Mouse (Mus musculus) forebrain, embryonic 15.5 days (tissue): Measurements from ENCODE around the gene Aff3. TPM values are rescaled to one million over a fixed set of nuclear protein-coding genes. Genes with fewer than 3 reads are reported as not detected.

Source experiments
- ATAC-seq: fragments of 200-750 bp; cut with Nextera tagmentation; replicated peaks from 2 replicates; pipeline ENCODE4 v1.8.0; 2017; ENCODE audit warnings: mild to moderate bottlenecking, moderate TSS enrichment, moderate library complexity
- H3K27ac ChIP-seq: fragments of 300-500 bp; sonication (generic); replicated peaks from 2 replicates; pipeline ENCODE4 v1.5.1; 2015; ENCODE audit warnings: mild to moderate bottlenecking, inconsistent platforms
- H3K27me3 ChIP-seq: fragments of 300-500 bp; sonication (generic); 2 replicates; pipeline ENCODE4 v1.6.1; 2015; ENCODE audit warnings: inconsistent platforms
- H3K36me3 ChIP-seq: fragments of 300-500 bp; sonication (generic); 2 replicates; pipeline ENCODE4 v1.6.1; 2015; ENCODE audit warnings: mild to moderate bottlenecking, inconsistent platforms
- H3K4me1 ChIP-seq: fragments of 300-500 bp; sonication (generic); 2 replicates; pipeline ENCODE4 v1.6.1; 2015; ENCODE audit warnings: inconsistent platforms
- H3K4me2 ChIP-seq: fragments of 300-500 bp; sonication (generic); replicated peaks from 2 replicates; pipeline ENCODE4 v1.6.1; 2015; ENCODE audit warnings: mild to moderate bottlenecking, inconsistent platforms
- H3K4me3 ChIP-seq: fragments of 300-500 bp; sonication (generic); 2 replicates; pipeline ENCODE4 v1.5.1; 2015; ENCODE audit warnings: mild to moderate bottlenecking, inconsistent platforms
- H3K9ac ChIP-seq: fragments of 300-500 bp; sonication (generic); replicated peaks from 2 replicates; pipeline ENCODE4 v1.6.1; 2015; ENCODE audit warnings: mild to moderate bottlenecking, inconsistent platforms
- H3K9me3 ChIP-seq: fragments of 300-500 bp; sonication (generic); 2 replicates; pipeline ENCODE4 v1.6.1; 2016; ENCODE audit warnings: inconsistent platforms
- WGBS: fragments of 180-500 bp; shearing (Covaris S2); methylation state at CpG from one replicate; pipeline ENCODE4 v1.1.7; 2015; ENCODE audit warnings: mixed read lengths; 5-methylcytosine and 5-hydroxymethylcytosine counted together
- polyA plus RNA-seq: library from polyadenylated mRNA; unstranded; fragments of >200 nt; fragmentation: Nextera tagmentation; extraction: Ambion mirVana; gene quantifications from 2 replicates; pipeline ENCODE4 v1.2.1, GENCODE M21; 2015

The Aff3 gene
- polyA plus RNA-seq, 1 experiment from 2014 or later, result 36.9 TPM

GRCm38 (mm10) chr1:38408241-38408640 lies 256.5 kb downstream of the Aff3 start:
- Histone ChIP-seq H3K27ac (no peak overlapping the region), H3K27me3 (no peaks in the 10 kb centered on the region), H3K36me3 (0 out of 2 replicates have a peak, but pooled peaks cover 3% of the 10 kb centered on the region), H3K4me1 (peaks cover 22% of the 10 kb centered on the region), H3K9me3 (no peaks in the 10 kb centered on the region), H3K4me2 (no peak overlapping the region), H3K4me3 (no peak overlapping the region), H3K9ac (no peak overlapping the region)
- no peak for ATAC-seq
- WGBS, result 72% methylated on average over 3 of the region's 3 CpGs

- Histone ChIP-seq H3K36me3 (0 out of 2 replicates have a peak, but pooled peaks cover 3% of the 10 kb centered on the region), H3K4me3 (no peak overlapping the region), H3K9ac (no peak overlapping the region), H3K4me2 (no peak overlapping the region), H3K9me3 (no peaks in the 10 kb centered on the region), H3K27me3 (no peaks in the 10 kb centered on the region), H3K27ac (no peak overlapping the region), H3K4me1 (peaks cover 10% of the 10 kb centered on the region)
- 93% methylated on average over 5 of the region's 5 CpGs for WGBS
- no peak for ATAC-seq
Measured at GRCm38 (mm10) chr1:38403781-38404180, 261.0 kb downstream of the Aff3 start.

- no peak overlapping the region for H3K4me3 ChIP-seq
Measured at GRCm38 (mm10) chr1:38401856-38402255, 262.9 kb downstream of the Aff3 start.

GRCm38 (mm10) chr1:38399269-38399668 lies 265.5 kb downstream of the Aff3 start:
- Histone ChIP-seq H3K4me3 (no peak overlapping the region), H3K4me1 (peaks cover 35% of the 10 kb centered on the region), H3K36me3 (no peaks in the 10 kb centered on the region), H3K9me3 (no peaks in the 10 kb centered on the region), H3K27me3 (no peaks in the 10 kb centered on the region), H3K27ac (no peak overlapping the region), H3K4me2 (no peak overlapping the region), H3K9ac (no peak overlapping the region)
- WGBS, result 81% methylated on average over 10 of the region's 10 CpGs
- no peak for ATAC-seq

More at GRCm38 (mm10) chr1:38401856-38402255, 262.9 kb downstream of the Aff3 start:
- Histone ChIP-seq H3K4me2 (no peak overlapping the region), H3K27me3 (no peaks in the 10 kb centered on the region), H3K9me3 (no peaks in the 10 kb centered on the region), H3K9ac (no peak overlapping the region), H3K36me3 (0 out of 2 replicates have a peak, but pooled peaks cover 3% of the 10 kb centered on the region), H3K27ac (no peak overlapping the region), H3K4me1 (peaks cover 19% of the 10 kb centered on the region)
- WGBS, result 41% methylated on average over 4 of the region's 4 CpGs
- no peak for ATAC-seq

GRCm38 (mm10) chr1:38398566-38398965 lies 266.2 kb downstream of the Aff3 start:
- H3K4me3 ChIP-seq, result no peak overlapping the region
- H3K4me2 ChIP-seq, result no peak overlapping the region
- no peaks in the 10 kb centered on the region for H3K36me3 ChIP-seq
- H3K27ac ChIP-seq, result no peak overlapping the region
- no peak for ATAC-seq
- 74% methylated on average over 5 of the region's 5 CpGs for WGBS
- no peak overlapping the region for H3K9ac ChIP-seq
- no peaks in the 10 kb centered on the region for H3K9me3 ChIP-seq
- peaks cover 42% of the 10 kb centered on the region for H3K4me1 ChIP-seq
- H3K27me3 ChIP-seq, result no peaks in the 10 kb centered on the region

GRCm38 (mm10) chr1:38395194-38395681 lies 269.5 kb downstream of the Aff3 start:
- H3K4me2 ChIP-seq, result no peak overlapping the region
- peaks cover 43% of the 10 kb centered on the region for H3K4me1 ChIP-seq
- no peaks in the 10 kb centered on the region for H3K36me3 ChIP-seq
- H3K27me3 ChIP-seq, result no peaks in the 10 kb centered on the region
- H3K27ac ChIP-seq, result no peak overlapping the region
- no peak overlapping the region for H3K4me3 ChIP-seq
- no peaks in the 10 kb centered on the region for H3K9me3 ChIP-seq
- ATAC-seq, result no peak
- H3K9ac ChIP-seq, result no peak overlapping the region
- 21% methylated on average over 11 of the region's 11 CpGs for WGBS

- no peak; the same call in 1 of the 2 replicates for ATAC-seq
Measured at GRCm38 (mm10) chr1:38394493-38394892, 270.3 kb downstream of the Aff3 start.

GRCm38 (mm10) chr1:38393516-38393915 lies 271.2 kb downstream of the Aff3 start:
- Histone ChIP-seq H3K9ac (no peak overlapping the region), H3K9me3 (no peaks in the 10 kb centered on the region), H3K27me3 (no peaks in the 10 kb centered on the region), H3K4me1 (peaks cover 54% of the 10 kb centered on the region), H3K4me2 (no peak overlapping the region), H3K36me3 (no peaks in the 10 kb centered on the region), H3K4me3 (no peak overlapping the region), H3K27ac (no peak overlapping the region; the same call in 1 of the 2 replicates)
- WGBS, result 16% methylated on average over 6 of the region's 6 CpGs
- ATAC-seq, result peak; percentile 38; the same call in 1 of the 2 replicates

More at GRCm38 (mm10) chr1:38394493-38394892, 270.3 kb downstream of the Aff3 start:
- WGBS, result 27% methylated on average over 5 of the region's 5 CpGs
- H3K4me1 ChIP-seq, result peaks cover 49% of the 10 kb centered on the region
- H3K4me2 ChIP-seq, result no peak overlapping the region
- no peaks in the 10 kb centered on the region for H3K9me3 ChIP-seq
- H3K27me3 ChIP-seq, result no peaks in the 10 kb centered on the region
- H3K36me3 ChIP-seq, result no peaks in the 10 kb centered on the region
- no peak overlapping the region for H3K4me3 ChIP-seq
- H3K9ac ChIP-seq, result no peak overlapping the region
- H3K27ac ChIP-seq, result peak overlapping the region; percentile 9; the same call in 1 of the 2 replicates

- Histone ChIP-seq H3K9me3 (no peaks in the 10 kb centered on the region), H3K4me3 (no peak overlapping the region), H3K9ac (no peak overlapping the region), H3K4me2 (no peak overlapping the region), H3K27ac (no peak overlapping the region), H3K4me1 (peaks cover 58% of the 10 kb centered on the region), H3K36me3 (no peaks in the 10 kb centered on the region), H3K27me3 (no peaks in the 10 kb centered on the region)
- 41% methylated on average over 2 of the region's 2 CpGs for WGBS
- ATAC-seq, result peak; percentile 59; the same call in 1 of the 2 replicates
Measured at GRCm38 (mm10) chr1:38392928-38393327, 271.8 kb downstream of the Aff3 start.

GRCm38 (mm10) chr1:38390886-38391249 lies 273.9 kb downstream of the Aff3 start:
- WGBS, result 56% methylated on average over 7 of the region's 7 CpGs
- Histone ChIP-seq H3K4me1 (peaks cover 50% of the 10 kb centered on the region), H3K4me3 (no peak overlapping the region), H3K9me3 (no peaks in the 10 kb centered on the region), H3K36me3 (no peaks in the 10 kb centered on the region), H3K27me3 (no peaks in the 10 kb centered on the region), H3K9ac (no peak overlapping the region), H3K4me2 (no peak overlapping the region), H3K27ac (peak overlapping the region; percentile 21; the same call in 1 of the 2 replicates)
- no peak for ATAC-seq

GRCm38 (mm10) chr1:38390235-38390885 lies 274.4 kb downstream of the Aff3 start:
- WGBS, result 18% methylated on average over 17 of the region's 17 CpGs

GRCm38 (mm10) chr1:38389576-38389975 lies 275.2 kb downstream of the Aff3 start:
- no peaks in the 10 kb centered on the region for H3K9me3 ChIP-seq
- H3K27ac ChIP-seq, result no peak overlapping the region
- no peak for ATAC-seq
- no peaks in the 10 kb centered on the region for H3K27me3 ChIP-seq
- WGBS, result 37% methylated on average over 7 of the region's 7 CpGs
- H3K4me1 ChIP-seq, result peaks cover 43% of the 10 kb centered on the region
- no peaks in the 10 kb centered on the region for H3K36me3 ChIP-seq
- H3K9ac ChIP-seq, result no peak overlapping the region
- H3K4me3 ChIP-seq, result no peak overlapping the region
- no peak overlapping the region for H3K4me2 ChIP-seq

More at GRCm38 (mm10) chr1:38390235-38390885, 274.4 kb downstream of the Aff3 start:
- peaks cover 47% of the 10 kb centered on the region for H3K4me1 ChIP-seq
- no peak overlapping the region for H3K4me3 ChIP-seq
- peak overlapping the region; percentile 21; the same call in 1 of the 2 replicates for H3K27ac ChIP-seq
- H3K4me2 ChIP-seq, result no peak overlapping the region
- no peak for ATAC-seq
- no peaks in the 10 kb centered on the region for H3K36me3 ChIP-seq
- no peaks in the 10 kb centered on the region for H3K9me3 ChIP-seq
- H3K27me3 ChIP-seq, result no peaks in the 10 kb centered on the region
- H3K9ac ChIP-seq, result 0 out of 2 replicates have a peak overlapping the region, but pooled peaks have one; percentile 1
